Mouse (Mus musculus) left cerebral cortex, postnatal 25 days (tissue): Measurements from ENCODE around the gene Klf16. TPM values are rescaled to one million over a fixed set of nuclear protein-coding genes. Genes with fewer than 3 reads are reported as not detected.
"Not testable (repeated sequence)": the region's sequence is repeated elsewhere in the genome, so short reads cannot be mapped to it uniquely, and the experiment has no call there.

ENCODE experiments used
- DNase-seq, 2 experiments: peaks; one replicate each; pipeline ENCODE4 v3.0.0; 2022; ENCODE audit warnings: low spot score in 2 of 2, mixed read lengths in 1 of 2
- intact Hi-C: fragments of 180-260 bp; cut with DNase I; formaldehyde crosslinking; loops from one replicate; pipeline ENCODE4 v1.15.1; 2025
- total RNA-seq, 2 experiments: library from RNA; stranded (reverse); gene quantifications; 2 replicates each; pipeline ENCODE4 v1.2.3; 2021

Gene Klf16
- total RNA-seq, 2 experiments from 2014 or later: 51.8 to 55.3 TPM

GRCm38 (mm10) chr10:80608435-80608834 is 31.3 kb upstream of the Klf16 start:
- DNase-seq: no peak
- intact Hi-C loops: no loop called here

GRCm38 (mm10) chr10:80606737-80607350 is 29.7 kb upstream of the Klf16 start:
- DNase-seq: no peak
- intact Hi-C loops: no loop called here

- no peak for DNase-seq
- intact Hi-C loops: no loop called here
These were observed 29.2 kb upstream of the Klf16 start for GRCm38 (mm10) chr10:80606306-80606705.

GRCm38 (mm10) chr10:80605721-80606120 is 28.6 kb upstream of the Klf16 start, which contains the start of gene Gm49322:
TSS of gene Gm49322 (plus strand) at chr10:80606021.
- DNase-seq, intact Hi-C loops: not testable (repeated sequence)

GRCm38 (mm10) chr10:80604988-80605387 is 27.9 kb upstream of the Klf16 start:
- intact Hi-C loops: no loop called here
- no peak for DNase-seq

GRCm38 (mm10) chr10:80604001-80604509 is 26.9 kb upstream of the Klf16 start:
- no peak for DNase-seq
- intact Hi-C loops: no loop called here

- no peak for DNase-seq
- intact Hi-C loops: no loop called here
These were observed 26.2 kb upstream of the Klf16 start for GRCm38 (mm10) chr10:80603364-80603763.

- DNase-seq: peak; percentile 98
- intact Hi-C loops: no loop called here
These were observed 25.7 kb upstream of the Klf16 start, which contains the start of the genes Scamp4 and Adat3 for GRCm38 (mm10) chr10:80602698-80603325. TSS of gene Scamp4 (plus strand) at chr10:80602872. TSS of gene Adat3 (plus strand) at chr10:80602880.

GRCm38 (mm10) chr10:80596318-80596717 is 19.2 kb upstream of the Klf16 start:
- DNase-seq: no peak
- intact Hi-C loops: no loop called here

- DNase-seq: peak; percentile 91 to 97
- intact Hi-C loops: loop anchor here (5.0 kb wide), 1 partner anchor 87 kb away; the partner anchor contains the start of gene Mknk2
These were observed 13.0 kb upstream of the Klf16 start, which contains the start of gene Abhd17a for GRCm38 (mm10) chr10:80589879-80590854. TSS of gene Abhd17a (minus strand) at chr10:80590341.

- DNase-seq: no peak
- intact Hi-C loops: loop anchor here (5.0 kb wide), 1 partner anchor 88 kb away; the partner anchor contains the start of gene Mknk2
These were observed 12.2 kb upstream of the Klf16 start for GRCm38 (mm10) chr10:80589127-80589878.

- intact Hi-C loops: loop anchor here (5.0 kb wide), 1 partner anchor 90 kb away; the partner anchor contains the start of gene Mknk2
- no peak for DNase-seq
These were observed 10.2 kb upstream of the Klf16 start for GRCm38 (mm10) chr10:80587305-80587657.

GRCm38 (mm10) chr10:80586407-80587304 is 9.5 kb upstream of the Klf16 start:
- DNase-seq: no peak

GRCm38 (mm10) chr10:80585581-80585980 is 8.5 kb upstream of the Klf16 start:
- intact Hi-C loops: loop anchor here (5.0 kb wide), 1 partner anchor 92 kb away; the partner anchor contains the start of gene Mknk2
- no peak for DNase-seq

More at GRCm38 (mm10) chr10:80586407-80587304, 9.5 kb upstream of the Klf16 start:
- intact Hi-C loops: loop anchor here (5.0 kb wide), 1 partner anchor 91 kb away; the partner anchor contains the start of gene Mknk2

- DNase-seq: peak in 1 of 2 experiments; percentile 1
- intact Hi-C loops: loop anchor here (5.0 kb wide), 1 partner anchor 92 kb away; the partner anchor contains the start of gene Mknk2
These were observed 7.8 kb upstream of the Klf16 start for GRCm38 (mm10) chr10:80584642-80585552.

- intact Hi-C loops: no loop called here
- DNase-seq: peak in 1 of 2 experiments; percentile 8
These were observed 6.9 kb upstream of the Klf16 start for GRCm38 (mm10) chr10:80584045-80584488.
